Mouse (Mus musculus): Measurements from ENCODE around the gene Mdm4.
"Not testable (repeated sequence)": the region's sequence is repeated elsewhere in the genome, so short reads cannot be mapped to it uniquely, and the experiment has no call there.

Gene Mdm4

DNA sequence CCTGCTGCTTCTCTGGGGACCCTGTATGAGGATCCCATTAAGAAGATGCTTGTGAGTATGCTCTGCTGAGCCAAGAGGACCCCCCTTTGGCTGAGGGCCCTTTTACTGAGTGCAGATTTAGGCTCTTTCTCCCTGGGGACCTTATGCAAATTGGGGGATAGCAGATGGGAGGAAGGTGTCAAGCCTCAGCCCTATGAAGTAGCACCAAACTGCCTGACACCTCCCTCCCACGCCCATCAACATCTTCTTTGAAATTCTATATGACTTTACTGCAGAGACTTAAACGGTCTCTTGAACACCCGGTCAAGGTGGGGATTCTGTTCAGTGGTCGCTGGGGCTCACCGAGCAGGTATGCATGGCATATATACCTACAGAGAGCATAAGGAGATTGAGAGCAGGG lies 22.7 kb upstream of the Mdm4 start:
- no peak for DNase-seq (ENCODE audit: low spot score)

DNA sequence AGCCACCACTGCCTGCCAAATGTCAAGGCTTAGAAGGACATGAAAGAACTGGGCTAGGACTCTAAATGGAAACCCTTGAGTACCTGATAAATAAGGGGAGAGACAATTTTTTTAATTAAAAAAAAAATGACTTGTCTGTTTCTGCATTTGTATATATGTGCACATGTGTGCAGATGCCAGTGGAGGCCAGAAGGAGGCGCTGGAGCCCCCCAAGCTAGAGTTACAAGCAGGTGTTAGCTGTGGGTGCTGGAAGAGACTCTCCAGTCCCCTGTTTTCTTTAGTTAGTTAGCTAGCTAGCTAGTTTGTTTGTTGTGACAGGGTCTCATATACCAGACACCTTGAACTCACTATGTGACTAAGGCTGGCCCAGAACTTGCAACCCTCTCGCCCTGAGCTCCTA lies 21.5 kb upstream of the Mdm4 start:
- DNase-seq (ENCODE audit: low spot score), result no peak

DNA sequence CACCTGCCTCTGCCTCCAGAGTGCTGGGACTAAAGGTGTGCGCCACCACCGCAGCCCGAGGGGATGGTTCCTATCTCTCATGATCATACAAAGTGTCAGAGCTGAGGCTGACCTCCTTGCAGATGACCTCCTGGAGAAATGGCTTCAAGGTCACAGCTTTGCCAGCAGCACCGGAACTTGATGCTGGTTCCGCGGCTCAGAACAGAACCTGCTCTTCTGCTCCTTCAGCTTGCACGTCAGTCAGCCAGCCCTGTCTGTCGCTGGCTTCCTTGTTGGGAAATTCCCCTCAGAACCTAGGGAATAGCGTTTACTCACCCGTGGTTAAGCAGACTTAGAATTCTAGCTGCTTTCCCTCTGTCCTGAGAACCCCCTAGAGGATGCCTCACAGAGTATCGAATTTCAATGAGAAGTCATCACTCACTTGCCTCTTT lies 19.7 kb upstream of the Mdm4 start:
- DNase-seq (ENCODE audit: low spot score), result no peak

DNA sequence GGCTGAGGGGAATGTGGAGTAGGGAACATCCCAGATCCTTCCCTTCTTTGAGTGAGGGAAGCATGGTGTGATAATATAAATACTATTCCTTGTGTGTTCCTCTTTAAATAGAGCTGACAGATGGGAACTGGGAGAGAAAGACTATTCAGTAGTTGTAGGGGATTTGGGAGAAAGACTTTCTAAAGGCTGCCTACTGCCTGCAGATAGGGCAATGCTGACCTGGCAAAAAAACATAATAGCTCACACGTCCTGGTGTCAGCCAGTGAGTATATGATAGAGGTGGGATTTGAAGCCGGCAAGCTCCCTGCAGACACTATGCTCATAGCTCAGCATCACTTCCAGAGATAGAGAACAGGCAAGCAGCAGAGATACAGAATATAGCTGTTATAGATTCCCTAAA lies 18.3 kb upstream of the Mdm4 start:
- no peak for DNase-seq (ENCODE audit: low spot score)

DNA sequence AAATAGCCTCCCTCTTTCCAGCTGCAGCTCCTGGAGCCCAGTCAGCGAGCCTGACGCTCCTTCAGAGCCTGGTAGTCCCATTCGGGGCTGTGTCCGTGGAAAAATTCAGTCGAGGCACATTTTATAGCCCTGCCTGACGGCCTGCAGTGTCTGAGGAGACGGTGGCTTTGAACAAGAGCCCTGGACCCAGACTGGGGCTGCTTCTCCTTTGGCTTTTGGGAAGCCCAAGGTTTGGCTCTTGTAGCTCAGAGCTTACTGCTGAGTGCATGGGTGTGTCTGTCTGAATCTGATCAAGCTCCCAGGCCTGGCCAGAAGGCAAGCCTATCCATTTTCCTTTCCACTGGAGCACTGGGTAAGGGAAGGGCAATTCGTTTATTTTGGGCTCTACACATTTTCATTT lies 17.2 kb upstream of the Mdm4 start:
- no peak for DNase-seq (ENCODE audit: low spot score)

DNA sequence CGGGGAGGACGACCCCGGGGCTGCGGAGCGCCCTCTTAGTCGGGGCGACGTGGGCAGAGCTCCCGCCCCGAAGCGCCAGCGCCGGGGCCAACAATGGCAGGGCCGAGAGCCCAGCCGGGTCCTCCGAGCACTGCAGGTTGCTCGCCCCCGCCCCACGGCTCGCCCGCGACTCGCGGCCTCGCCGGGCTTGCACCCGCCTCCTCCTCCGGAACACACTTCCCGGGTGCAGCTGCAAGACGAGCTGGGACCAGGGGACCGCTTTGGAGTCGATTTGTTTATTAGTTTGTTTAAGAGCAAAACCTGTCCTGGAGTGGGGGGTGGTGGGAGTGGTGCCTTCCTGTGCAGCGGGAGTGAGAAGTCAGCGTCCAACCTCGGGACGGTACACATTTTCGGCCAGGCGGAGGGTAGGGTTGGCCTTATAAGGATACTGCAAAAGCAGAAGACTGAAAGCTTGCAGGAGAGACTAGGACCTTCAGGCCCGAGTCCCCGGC lies 16.1 kb upstream of the Mdm4 start:
- DNase-seq (ENCODE audit: low spot score), result no peak

DNA sequence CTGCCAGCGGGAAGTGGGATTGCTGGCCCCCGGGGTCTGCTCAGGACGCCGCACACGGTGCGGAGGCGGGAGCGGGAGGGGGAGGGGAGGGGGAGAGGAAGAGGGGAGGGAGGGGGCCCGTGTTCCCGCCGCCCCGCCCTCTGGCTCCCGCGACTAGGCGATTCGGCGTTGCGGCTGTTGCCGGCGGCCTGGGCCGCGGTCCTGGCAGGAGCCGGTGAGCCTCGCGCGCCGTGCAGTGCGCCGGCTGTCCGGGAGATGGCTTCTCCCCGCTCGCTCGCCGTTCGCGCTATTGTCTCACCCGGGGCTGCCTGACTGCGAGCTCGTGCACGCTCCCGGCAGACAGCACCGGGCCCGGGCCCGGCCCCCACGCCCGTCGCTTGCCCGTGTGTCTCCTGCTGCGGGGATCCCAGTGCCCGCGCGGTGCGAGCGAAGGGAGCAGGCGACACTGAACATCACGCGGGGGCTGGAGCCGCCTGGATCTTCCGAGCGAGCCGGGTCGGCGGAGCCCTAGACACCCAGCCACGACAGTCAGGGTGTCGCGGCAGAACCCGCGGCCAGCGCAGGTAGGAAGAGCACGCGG lies 15.6 kb upstream of the Mdm4 start:
- no peak for DNase-seq (ENCODE audit: low spot score)

DNA sequence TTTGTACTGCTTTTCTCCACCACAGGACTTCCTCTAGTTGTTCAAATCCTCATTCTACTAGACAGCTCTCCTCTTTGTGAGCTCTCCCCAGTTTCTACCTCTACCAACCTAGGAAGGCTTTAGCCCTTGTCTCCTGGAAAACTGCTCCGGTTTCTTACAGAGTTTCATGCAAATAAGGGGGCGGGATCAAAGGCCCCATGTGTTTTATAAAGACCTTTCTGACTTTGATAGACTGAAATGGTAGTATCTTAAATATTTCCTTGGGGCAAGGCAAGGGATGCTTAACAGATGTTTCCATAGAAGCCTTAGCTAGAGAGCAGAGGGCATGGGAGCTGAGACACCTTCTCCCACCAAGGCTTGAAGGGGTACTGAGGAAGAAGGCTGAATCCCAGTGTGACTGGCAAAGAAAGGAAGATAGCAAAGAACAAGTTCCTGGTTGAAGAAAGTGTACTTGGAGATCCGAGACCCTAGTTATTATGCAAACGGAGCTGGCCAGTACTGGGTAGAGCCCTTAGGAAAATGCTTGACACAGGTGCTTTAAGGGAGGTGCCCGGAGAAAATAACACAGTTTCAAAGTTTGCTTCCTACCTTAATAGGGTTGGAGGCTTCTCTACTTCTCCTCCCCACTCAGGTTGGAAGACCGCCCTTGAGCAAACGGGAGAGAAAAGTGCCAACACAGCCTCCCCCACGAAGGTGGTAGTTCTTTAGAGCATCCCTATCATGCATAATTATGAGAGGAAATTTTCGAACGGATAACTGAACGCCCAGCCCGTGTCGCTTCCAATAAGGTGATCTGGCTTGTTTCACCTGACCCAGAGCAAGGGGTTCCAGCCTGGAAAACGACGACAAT lies 14.9 kb upstream of the Mdm4 start, which contains the start of gene Pik3c2b:
Gene Pik3c2b (plus strand): TSS at position 657 of the 850 bp plus-strand sequence.
- DNase-seq (ENCODE audit: low spot score), result no peak

DNA sequence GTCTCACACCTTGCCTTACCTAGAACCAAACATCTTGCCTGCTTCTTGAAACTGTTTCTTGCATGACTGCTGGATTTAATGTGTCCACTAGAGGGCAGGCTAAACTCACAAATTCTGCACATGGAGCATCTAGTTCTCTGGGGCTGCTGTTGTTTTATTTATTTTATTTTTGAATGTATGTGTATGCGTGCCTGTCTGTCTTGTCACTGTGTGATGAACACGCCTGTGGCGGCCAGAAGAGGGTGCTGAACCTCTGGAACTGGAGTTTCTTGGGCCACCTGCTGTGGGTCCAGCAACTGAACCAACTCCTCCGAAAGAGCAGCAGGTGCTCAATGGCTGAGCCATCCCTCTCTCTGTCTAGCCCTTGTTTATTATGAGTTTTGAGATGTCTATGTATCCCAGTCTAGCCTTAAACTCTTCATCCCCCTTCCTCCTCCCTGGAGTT lies 9.2 kb upstream of the Mdm4 start:
- no peak for DNase-seq (ENCODE audit: low spot score)

DNA sequence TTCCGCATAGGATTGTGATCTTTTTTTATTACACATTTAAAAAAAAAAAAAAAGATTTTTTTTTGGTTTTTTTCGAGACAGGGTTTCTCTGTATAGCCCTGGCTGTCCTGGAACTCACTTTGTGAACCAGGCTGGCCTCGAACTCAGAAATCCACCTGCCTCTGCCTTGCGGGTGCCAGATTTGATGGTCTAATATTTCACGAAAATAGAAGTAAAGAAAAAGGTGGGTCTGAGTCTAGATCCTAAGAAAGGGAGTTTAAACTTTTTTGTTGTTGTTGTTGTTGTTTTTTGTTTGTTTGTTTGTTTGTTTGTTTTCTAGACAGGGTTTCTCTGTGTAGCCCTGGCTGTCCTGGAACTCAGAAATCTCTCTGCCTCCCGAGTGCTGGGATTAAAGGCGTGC lies 4.3 kb upstream of the Mdm4 start:
- not testable (repeated sequence) for DNase-seq (ENCODE audit: low spot score)

DNA sequence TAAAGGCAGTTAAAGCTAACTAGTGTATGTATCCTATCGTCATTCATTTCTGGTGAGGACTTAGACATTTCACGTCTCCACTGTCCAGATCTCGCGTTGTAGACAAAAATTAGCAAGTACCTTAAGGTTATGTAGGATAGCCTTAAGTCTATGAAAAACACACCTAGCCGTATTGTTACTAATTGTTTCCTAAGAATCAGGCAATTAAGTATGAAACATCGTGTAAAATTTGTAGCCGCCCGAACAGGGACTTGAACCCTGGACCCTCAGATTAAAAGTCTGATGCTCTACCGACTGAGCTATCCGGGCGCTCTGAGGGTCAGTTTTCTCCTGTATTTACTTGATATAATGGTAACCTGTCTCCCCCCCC lies 3.7 kb upstream of the Mdm4 start:
- DNase-seq (ENCODE audit: low spot score), result no peak

DNA sequence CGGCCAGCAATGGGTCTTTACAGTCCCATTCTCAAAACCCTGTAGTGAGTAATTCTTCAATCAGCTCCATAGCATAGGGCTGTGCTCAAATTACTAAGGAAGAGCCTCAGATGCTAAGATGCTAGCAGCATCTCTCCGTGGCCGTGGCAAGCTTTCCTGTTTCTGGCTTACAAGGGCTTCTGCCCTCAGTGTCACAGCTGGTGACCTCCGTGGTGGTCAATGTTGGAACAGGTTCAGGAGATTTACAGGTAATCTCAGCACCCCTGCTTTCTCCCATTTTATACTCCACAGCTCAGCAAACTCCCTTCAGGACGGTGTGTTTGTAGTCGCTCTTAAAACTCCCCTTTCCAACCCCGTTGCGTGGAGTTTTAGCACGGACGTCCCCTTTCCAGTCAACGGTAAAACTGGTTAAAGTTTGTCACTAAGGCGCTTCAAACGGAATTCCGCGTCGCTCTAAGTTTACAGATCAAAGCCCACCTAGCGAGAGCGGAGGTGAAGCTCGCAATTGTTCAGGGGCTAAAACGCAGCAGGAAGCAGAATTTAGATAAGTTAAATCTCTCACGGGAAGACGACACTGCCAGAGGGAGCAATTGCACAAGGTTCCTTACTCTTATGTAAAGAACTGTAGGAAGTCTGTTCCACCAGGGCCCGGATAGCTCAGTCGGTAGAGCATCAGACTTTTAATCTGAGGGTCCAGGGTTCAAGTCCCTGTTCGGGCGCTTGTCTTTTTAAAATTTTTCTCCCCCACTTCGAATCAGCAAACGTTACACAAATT lies 3.1 kb upstream of the Mdm4 start:
- DNase-seq (ENCODE audit: low spot score), result peak; percentile 67

DNA sequence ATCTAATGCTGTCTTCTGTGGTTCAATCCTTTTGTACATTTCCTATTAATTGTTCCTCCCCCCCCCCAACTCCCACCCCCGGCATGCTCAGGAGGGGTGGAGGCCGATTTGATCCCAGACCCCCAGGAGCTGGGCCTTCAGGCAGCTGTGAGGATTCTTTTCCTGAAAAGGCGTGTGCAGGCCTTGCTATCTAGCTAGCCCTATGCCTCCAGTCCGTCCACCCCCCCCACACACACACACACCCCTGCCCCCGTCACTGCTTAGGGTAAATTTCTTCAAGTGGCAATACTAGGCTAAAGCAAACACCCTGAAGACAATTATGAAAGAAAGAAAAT lies 2.6 kb upstream of the Mdm4 start:
- no peak for DNase-seq (ENCODE audit: low spot score)

DNA sequence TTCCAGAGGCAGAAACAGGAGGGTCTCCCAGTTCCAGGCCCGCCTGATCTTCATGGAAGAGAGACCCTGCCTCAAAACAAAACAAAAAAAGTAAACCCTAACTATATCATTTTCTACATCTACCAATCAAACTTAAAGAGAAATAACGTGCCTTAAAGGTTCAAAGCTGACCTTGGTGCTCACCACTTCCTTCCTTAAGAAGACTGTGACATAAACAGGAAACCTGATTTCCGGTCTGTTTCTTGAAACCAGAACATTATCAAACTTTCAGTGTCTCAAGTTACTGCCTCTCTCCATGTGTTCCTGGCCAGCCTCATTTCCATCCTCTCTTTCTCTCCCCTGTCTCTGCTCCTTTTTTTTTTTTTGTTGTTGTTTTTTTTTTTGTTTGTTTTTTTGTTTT lies 617 bp downstream of the Mdm4 start:
- DNase-seq (ENCODE audit: low spot score), result no peak

DNA sequence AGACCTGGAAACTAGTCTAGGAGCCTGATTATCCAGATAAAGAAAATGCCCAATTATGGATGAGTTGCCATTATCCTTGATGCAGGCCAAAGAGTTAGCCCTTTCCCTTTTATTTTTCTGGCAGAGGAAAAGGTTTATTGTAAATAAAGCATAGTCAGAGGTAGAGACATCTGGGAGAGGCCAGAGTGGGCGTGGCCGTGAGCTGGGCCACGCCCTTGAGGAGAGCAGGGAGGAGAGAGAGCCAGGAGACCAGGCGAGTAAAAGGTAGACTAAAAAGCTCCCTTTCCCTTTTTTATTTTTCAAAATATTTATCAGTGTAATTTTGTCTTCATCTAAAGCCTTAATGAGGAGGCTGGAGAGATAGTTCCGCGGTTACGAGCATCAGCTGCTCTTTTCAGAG lies 2.4 kb downstream of the Mdm4 start:
- no peak for DNase-seq (ENCODE audit: low spot score)

DNA sequence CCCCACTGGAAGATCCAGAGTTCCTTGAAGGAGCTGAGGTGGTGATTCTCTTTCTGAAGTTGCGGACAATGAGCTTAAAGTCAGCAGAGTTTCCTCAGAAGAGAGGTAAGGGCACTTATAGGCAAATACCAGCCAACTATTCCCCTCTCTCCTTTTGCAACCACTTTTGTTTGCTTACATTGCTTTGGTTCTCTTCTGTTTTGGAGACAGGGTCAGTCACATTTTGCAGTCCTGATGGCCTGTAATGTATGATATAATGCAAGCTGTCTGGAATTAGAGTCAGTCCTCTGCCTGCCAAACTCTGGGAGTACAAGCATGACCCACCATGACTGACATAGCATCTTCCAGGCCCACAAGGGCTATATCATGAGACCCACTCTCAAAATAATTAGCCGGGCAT lies 3.2 kb downstream of the Mdm4 start:
- no peak for DNase-seq (ENCODE audit: low spot score)

DNA sequence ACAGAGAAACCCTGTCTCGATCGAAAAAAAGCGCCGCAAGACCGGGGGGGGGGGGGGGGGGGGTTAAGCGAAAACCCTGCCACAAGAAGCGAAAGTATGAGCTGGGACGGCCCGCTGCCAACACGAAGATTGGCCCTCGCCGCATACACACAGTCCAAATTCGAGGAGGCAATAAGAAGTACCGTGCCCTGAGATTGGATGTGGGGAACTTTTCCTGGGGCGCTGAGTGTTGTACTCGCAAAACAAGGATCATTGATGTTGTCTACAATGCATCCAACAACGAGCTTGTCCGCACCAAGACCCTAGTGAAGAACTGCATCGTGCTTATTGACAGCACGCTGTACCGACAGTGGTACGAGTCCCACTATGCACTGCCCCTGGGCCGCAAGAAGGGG lies 4.6 kb downstream of the Mdm4 start:
- not testable (repeated sequence) for DNase-seq (ENCODE audit: low spot score)

DNA sequence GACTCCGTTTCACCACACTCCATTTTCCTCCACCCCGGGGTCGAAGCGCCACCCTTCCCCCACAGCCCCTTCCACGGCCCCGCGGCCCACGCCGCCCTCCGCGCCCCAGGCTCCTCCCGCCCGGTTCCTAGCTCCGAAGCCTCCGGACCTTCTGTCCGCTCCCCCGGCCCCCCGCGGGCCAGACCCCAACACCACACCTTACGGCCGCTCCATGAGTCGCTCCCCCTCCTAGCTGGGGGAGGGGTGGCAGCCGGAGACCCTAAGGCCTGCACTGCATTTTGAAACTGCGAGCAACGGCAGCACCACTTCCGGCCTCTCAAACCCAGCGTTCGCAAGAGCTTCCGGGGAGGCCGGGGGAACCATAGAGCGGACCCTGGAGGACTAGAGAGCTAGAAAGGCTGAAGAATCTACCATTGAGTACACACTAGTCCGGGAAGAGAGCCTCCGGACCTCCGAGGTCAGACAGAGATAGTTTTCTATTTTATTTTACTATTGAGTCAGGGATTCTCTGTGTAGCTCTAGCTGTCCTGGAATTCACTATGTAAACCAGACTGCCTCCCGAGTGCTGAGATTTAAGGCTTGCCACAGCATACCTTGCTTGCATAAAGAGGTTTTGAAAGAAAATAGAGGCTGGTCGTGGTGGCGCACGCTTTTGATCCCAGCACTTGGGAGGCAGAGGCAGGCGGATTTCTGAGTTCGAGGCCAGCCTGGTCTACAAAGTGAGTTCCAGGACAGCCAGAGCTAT lies 5.1 kb downstream of the Mdm4 start:
- DNase-seq (ENCODE audit: low spot score), result peak; percentile 78

DNA sequence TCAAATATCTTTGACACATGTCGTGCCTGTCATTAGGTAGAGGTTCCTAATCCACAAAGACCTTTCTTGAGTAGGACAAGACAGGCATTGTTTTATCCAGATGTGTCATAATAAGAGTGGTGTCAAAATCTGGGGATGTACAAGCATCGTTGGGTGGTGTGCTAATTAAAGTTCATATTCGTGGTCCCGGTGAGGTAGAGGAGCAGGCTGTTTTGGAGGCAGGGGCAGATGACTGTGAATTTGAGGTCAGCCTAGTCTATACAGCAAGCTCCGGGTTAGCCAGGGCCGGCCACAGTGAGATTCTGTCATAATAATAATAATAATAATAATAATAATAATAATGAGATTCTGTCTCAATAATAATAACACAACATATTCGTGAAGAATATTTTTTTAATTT lies 5.9 kb downstream of the Mdm4 start:
- DNase-seq (ENCODE audit: low spot score), result no peak

DNA sequence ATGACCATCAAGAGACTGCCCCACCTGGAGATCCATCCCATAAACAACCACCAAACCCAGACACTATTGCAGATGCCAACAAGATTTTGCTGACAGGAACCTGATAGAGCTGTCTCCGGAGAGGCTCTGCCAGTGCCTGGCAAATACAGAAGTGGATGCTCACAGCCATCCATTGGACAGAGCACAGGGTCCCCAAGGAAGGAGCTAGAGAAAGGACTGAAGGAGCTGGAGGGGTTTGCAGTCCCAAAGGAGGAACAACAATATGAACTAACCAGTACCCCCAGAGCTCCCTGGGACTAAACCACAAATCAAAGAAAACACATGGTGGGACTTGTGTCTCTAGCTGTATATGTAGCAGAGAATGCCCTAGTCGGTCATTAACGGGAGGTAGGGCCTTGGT lies 6.6 kb downstream of the Mdm4 start:
- not testable (repeated sequence) for DNase-seq (ENCODE audit: low spot score)

DNA sequence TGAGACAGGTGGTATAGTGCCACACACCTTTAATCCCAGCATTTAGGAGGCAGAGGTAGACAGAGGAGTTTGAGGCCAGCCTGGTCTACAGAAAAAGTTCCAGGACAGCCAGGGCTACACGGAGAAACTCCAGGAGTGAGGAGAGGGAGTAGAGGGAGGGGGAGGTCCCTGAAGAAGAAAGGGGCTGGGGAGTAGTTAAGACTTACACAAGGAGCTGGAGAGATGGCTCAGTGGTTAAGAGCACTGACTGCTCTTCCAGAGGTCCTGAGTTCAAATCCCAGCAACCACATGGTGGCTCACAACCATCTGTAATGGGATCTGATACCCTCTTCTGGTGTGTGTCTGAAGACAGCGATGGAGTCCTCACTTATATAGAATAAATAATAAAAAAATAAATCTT lies 8.4 kb downstream of the Mdm4 start:
- DNase-seq (ENCODE audit: low spot score), result not testable (repeated sequence)

DNA sequence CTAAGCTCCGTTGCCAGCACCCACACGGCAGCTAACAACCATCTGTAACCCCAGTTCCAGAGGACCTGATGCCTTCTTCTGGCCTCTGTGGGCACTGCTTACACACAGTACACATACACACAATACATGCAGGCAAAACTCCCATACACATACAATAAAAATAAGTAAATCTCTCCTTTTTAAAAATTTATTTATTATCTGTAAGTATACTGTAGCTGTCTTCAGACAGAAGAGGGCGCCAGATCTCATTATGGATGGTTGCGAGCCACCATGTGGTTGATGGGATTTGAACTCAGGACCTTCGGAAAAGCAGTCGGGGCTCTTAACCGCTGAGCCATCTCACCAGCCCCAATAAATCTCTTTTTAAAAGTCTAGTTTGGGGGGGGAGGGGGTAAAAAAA lies 9.0 kb downstream of the Mdm4 start:
- no peak for DNase-seq (ENCODE audit: low spot score)

Measured in layer of hippocampus, adult 9-10 months (tissue).